14 mouse cellular contexts compared by ENCODE assay signal in the genomic region with DNA sequence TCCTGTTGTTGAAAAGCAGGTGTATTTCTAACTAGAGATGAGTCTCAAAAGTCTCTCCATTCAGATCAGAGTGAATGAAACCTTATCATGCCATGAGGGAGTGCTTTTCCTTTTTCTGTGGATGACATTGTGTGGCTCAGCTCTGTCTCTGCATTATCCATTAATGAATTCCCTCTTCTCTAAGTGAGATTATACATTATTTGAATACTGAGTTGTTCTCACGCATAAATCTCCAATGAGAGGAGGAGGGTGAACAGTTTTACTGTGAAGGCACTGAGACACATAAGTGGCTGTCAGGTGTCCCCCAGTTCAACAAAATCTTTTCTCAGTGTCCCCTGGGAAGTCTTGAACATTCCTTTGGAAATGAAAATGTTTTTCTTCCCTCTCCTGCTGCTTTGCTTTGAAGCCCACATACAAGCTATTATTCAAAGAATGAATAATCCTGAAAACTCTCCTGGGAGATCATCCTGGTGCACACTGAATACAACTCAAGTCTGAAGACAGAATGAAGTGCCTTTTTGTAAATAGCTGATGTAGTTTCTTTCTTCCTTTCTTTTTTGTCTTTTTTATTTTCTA.
"Had no signal": no experiment of that assay in that cellular context is flagged by ENCODE, and none has a peak within 500 bp of the region (broad histone marks: within the 10 kb centered on the region; RNA-seq: fewer than 3 reads in every experiment).

No protein-coding gene starts in this region.

- H3K36me3 ChIP-seq: limb, embryonic 13.5 days; liver, embryonic 15.5 days; neural tube, embryonic 15.5 days had no signal

- H3K27ac ChIP-seq: layer of hippocampus, adult 2 months; limb, embryonic 13.5 days; liver, embryonic 15.5 days; neural tube, embryonic 15.5 days had no signal

- DNase-seq: kidney, postnatal 10 days; kidney, postnatal 4 days; lung, adult 2 months; lung, postnatal 36 days; right cerebral cortex, adult 18-20 months; right cerebral cortex, postnatal 25 days; thymus, postnatal 4 days had no signal

- H3K9ac ChIP-seq: limb, embryonic 13.5 days; liver, embryonic 15.5 days; neural tube, embryonic 15.5 days had no signal

- H3K4me3 ChIP-seq: layer of hippocampus, adult 2 months; limb, embryonic 13.5 days; liver, embryonic 15.5 days; myocyte; neural tube, embryonic 15.5 days had no signal

- H3K4me1 ChIP-seq: limb, embryonic 13.5 days; liver, embryonic 15.5 days; neural tube, embryonic 15.5 days had no signal

- H3K27me3 ChIP-seq: limb, embryonic 13.5 days; liver, embryonic 15.5 days; neural tube, embryonic 15.5 days had no signal

- ATAC-seq: lung, postnatal 0 days had no signal

- H3K9me3 ChIP-seq: limb, embryonic 13.5 days; liver, embryonic 15.5 days; neural tube, embryonic 15.5 days had no signal

- H3K4me2 ChIP-seq: limb, embryonic 13.5 days; liver, embryonic 11.5 days; liver, embryonic 15.5 days; neural tube, embryonic 15.5 days had no signal
